Mouse (Mus musculus): Measurements from ENCODE around the gene Krtap19-4.

Gene Krtap19-4

DNA sequence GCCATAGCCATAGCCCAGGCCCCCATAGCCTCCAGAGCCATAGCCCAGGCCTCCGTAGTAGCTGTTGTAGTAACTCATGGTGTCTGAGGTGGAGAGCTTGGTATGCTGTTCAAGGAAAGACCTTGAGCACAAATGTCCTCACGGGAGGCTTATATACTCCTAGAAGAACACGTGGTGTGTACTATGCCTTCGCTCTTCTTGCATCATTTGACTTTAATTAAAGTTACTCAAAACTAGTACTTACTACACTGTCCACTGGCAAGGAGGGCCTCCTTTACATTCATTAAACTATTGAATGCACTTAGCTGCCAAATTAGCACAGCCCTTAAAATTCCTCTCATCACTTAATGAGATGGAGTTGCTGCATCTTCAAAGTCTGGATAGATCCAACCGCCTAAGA lies at the start of gene Krtap19-4:
Gene Krtap19-4, minus strand, starts transcription at position 101 of the 400 bp plus-strand sequence.
- no peak for DNase-seq (ENCODE audit: low read depth, low spot score)

DNA sequence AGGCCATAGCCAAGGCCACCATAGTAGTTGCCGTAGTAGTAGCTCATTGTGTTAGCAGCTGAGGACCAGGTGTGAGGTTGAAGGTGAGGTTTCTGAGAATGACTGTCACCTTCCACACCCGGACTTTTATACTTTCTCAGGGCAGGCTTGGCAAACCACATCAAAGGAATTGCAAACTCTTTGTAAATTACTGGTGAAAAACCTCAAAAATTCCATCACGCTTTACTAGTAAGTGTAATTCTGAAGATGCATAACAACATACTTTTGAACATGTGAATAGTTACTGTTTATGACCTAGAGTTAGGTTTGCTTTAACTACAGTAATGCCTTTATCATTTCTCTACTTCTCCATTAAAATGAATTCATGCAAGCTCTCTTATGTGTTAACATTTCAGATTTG lies 47.3 kb upstream of the Krtap19-4 start, which contains the start of gene Krtap19-9b:
Gene Krtap19-9b, minus strand, starts transcription at position 101 of the 400 bp plus-strand sequence.
- DNase-seq (ENCODE audit: low read depth, low spot score) = no peak

DNA sequence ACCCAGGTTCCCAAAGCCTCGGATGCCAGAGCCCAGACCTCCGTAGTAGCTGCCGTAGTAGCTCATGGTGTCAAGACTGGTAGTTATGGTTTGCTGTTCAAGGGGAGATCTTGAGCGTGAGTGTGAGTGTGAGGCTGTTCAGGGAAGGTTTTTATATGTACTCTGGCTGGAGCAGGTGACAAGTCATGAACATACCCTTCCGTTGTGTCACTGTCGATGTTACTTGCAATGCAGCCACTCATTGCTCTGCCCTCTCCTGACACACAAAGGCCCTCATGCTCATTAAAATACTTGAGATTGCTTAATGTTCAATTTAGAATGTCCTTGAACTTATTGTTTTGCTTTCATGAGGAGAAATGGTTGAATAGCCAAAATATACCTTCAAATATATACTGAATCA lies 11.5 kb upstream of the Krtap19-4 start, which contains the start of gene Krtap19-5:
Gene Krtap19-5, minus strand, starts transcription at position 101 of the 400 bp plus-strand sequence.
- no peak for DNase-seq (ENCODE audit: low read depth, low spot score)

DNA sequence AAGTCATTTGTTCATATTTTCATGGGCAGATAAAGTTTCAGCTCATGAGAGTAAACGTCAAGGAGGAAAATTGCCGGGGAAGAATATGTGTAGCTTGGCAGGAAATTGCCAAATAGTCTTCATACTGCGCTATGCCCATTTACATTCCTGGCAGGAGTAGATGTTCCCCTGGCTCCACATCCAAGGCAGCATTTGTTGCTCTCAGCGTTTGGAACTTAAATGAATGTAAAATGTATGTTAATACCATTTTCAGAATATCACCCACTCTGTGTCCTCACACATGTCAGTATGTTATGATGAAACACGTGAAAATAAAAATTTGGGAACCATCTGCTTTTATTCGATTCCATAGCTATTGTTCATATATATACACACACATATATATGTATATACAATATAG lies 2.0 kb upstream of the Krtap19-4 start:
- DNase-seq (ENCODE audit: low read depth, low spot score) = no peak

DNA sequence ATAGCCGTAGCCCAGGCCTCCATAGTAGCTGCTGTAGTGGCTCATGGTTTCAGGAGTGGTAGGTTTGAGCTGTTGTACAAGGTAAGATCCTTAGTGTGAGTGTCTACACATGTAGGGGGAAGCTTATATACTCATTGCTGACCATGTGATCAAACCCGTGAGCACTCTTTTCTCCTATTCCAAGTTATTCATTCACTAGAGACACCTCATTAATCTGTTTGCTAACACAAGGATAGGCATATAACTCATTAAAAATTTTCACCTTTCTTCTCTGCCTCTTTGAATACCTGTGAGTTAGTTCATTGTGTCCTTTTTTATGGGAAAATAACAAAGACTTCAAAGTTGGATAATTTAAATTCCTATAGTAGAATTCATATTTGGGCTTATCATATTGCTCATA lies 7.0 kb downstream of the Krtap19-4 start, which contains the start of gene Krtap19-3:
Gene Krtap19-3, minus strand, starts transcription at position 101 of the 400 bp plus-strand sequence.
- DNase-seq (ENCODE audit: low read depth, low spot score) = no peak

DNA sequence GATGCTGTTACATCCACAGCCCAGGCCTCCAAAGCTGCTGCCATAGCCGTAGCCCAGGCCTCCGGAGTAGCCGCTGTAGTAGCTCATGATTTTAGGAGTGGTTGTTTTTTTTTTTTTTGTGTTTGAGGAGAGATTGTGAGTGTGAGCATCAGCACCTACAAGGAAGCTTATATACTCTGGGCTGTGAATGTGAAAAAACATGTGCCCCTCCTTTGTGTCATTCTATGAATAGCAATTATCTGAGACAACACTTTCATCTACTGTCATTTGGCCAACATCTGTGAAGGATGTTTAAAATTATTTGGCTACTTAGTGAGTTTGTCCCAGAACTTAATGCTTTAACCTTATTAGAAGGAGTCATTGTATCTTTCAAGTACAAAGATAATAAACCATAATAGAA lies 10.7 kb downstream of the Krtap19-4 start, which contains the start of gene Krtap19-2:
Gene Krtap19-2, minus strand, starts transcription at position 101 of the 400 bp plus-strand sequence.
- no peak for DNase-seq (ENCODE audit: low read depth, low spot score)

DNA sequence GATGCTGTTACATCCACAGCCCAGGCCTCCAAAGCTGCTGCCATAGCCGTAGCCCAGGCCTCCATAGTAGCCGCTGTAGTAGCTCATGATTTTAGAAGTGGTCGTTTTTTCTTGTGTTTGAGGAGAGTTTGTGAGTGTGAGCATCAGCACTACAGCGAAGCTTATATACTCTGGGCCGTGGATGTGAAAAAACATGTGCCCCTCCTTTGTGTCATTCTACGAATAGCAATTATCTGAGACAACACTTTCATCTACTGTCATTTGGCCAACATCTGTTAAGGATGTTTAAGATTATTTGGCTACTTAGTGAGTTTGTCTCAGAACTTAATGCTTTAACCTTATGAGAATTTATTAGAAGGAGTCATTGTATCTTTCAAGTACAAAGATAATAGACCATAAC lies 15.6 kb downstream of the Krtap19-4 start, which contains the start of gene Krtap19-1:
Gene Krtap19-1, minus strand, starts transcription at position 101 of the 400 bp plus-strand sequence.
- DNase-seq (ENCODE audit: low read depth, low spot score) = no peak

DNA sequence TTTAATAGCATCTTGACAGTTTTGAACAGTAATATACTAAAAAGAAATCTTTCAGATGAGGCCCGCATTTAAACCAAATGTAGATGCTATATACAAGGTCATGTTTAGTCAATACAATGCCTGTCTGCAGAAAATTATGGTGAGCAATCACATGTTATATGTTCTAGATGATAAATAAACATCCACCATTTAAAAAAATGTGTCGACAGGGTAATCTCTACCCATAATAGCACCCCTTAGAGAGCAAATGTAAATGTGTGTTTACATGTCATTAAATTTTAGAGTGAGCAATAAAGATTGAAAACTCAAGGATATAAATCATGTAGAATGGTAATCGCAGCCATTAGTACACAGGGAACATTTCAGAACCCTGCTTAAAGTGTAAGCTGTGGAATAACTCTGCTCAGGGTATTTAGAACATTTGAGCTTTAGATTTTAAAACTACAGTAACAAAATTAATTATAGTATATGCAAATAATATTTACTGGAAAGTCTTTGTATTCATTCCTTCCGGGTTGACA lies 19.9 kb downstream of the Krtap19-4 start:
- DNase-seq (ENCODE audit: low read depth, low spot score) = no peak

DNA sequence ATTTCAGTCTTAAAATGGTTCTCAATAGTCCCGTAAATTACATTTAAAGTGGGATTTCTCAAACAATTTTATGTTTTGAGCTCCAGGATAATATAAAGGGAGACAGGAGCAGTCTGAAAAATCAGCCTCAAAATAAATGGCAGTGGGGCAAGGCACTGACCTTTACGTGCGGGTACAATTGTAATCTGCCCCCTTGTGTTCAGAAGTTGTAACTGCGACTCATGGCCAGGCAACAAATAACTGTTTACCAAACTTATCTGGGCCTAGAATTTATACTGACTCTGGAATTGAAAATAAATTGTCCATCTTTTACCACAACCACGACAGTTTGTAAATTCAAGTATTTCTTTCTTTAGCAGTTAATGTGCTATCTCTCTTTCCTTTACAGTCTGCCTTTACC lies 33.4 kb downstream of the Krtap19-4 start:
- peak; percentile 48 for DNase-seq (ENCODE audit: low read depth, low spot score)

DNA sequence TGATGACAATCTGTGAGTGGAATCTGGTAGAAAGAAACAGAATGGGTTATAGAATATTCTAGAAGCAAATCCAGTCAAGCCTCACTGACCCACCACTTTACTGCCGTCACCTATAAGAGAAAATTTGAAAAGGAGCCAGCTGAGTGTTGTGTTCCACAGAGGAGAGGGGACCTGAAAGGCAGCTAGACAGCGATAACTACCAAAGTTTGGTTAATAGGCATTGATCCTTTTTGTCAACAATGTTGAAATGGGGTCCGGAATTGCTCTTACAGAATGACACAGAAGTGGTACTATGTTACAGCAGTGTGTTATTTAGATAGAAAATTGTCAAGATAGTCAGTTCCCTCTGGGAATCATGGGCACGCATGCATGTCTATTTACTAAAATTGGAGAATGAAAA lies 36.3 kb downstream of the Krtap19-4 start:
- DNase-seq (ENCODE audit: low read depth, low spot score) = no peak

DNA sequence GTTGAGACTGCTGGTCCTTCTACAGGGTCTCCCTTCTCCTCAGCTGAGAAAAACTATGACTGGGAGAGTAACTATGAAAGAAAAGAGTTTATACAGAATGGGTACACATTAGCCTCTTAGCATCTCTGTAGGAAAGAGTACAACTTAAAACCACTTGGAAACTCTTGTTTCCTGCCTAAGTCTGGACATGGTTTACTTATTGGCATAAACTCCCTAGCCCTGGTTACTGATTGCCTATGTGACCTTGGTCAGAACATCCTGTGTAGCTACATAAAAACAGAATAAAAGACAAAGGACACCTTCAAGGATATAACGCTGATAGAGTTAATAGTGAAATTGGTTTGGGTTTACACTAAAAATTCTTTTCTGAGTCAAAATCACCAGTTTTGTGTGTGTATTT lies 37.5 kb downstream of the Krtap19-4 start:
- no peak for DNase-seq (ENCODE audit: low read depth, low spot score)
